ENCODE assay signal across 7 mouse cellular contexts in genomic region chr6:113860735-113861374, GRCm38 (mm10).
DNase-seq lines count a peak whose midpoint lies in the region; ATAC-seq and TF ChIP-seq lines count a peak whose summit lies in the region.

No protein-coding gene starts in this region.

- peak overlapping the region; percentile 26 for H3K4me3 ChIP-seq in E14TG2a.4 (replicated peaks; ENCODE audit: low read length)
- no peak overlapping the region for H3K4me3 ChIP-seq in forebrain, embryonic 12.5 days (replicated peaks)
- no peak overlapping the region for H3K4me3 ChIP-seq in midbrain, embryonic 15.5 days

- 48% methylated on average over 15 of the region's 15 CpGs for WGBS in forebrain, embryonic 12.5 days
- WGBS in midbrain, embryonic 15.5 days, result 31% methylated on average over 15 of the region's 15 CpGs

- ATAC-seq in forebrain, embryonic 12.5 days (ENCODE audit: low FRiP score), result peak; percentile 70; the same call in 1 of the 2 replicates
- ATAC-seq in midbrain, embryonic 15.5 days (replicated peaks), result peak; percentile 84

- no peaks in the 10 kb centered on the region; the same call in 1 of the 2 replicates for H3K27me3 ChIP-seq in E14TG2a.4 (ENCODE audit: insufficient read depth, low read length)
- no peaks in the 10 kb centered on the region for H3K27me3 ChIP-seq in forebrain, embryonic 12.5 days
- no peaks in the 10 kb centered on the region for H3K27me3 ChIP-seq in midbrain, embryonic 15.5 days (replicated peaks)

- TF ChIP-seq CTCF in E14TG2a.4 (conservative IDR thresholded peaks at IDR 0.05; ENCODE audit: low read length), result no peak

- no peaks in the 10 kb centered on the region for H3K9me3 ChIP-seq in E14TG2a.4 (ENCODE audit: low read length)
- no peaks in the 10 kb centered on the region for H3K9me3 ChIP-seq in forebrain, embryonic 12.5 days
- no peaks in the 10 kb centered on the region for H3K9me3 ChIP-seq in midbrain, embryonic 15.5 days

- H3K36me3 ChIP-seq in E14TG2a.4 (ENCODE audit: insufficient read depth, low read length), result no peaks in the 10 kb centered on the region
- no peaks in the 10 kb centered on the region for H3K36me3 ChIP-seq in forebrain, embryonic 12.5 days (replicated peaks)
- no peaks in the 10 kb centered on the region for H3K36me3 ChIP-seq in midbrain, embryonic 15.5 days (replicated peaks)

- no peak overlapping the region for H3K4me2 ChIP-seq in forebrain, embryonic 12.5 days
- H3K4me2 ChIP-seq in midbrain, embryonic 15.5 days, result no peak overlapping the region

- DNase-seq in 3134 (ENCODE audit: extremely low read depth, insufficient read length, low spot score) (peak; percentile 43), adipocyte (ENCODE audit: low spot score) (no peak)
- no peak for DNase-seq in B cell, adult 2 months
- DNase-seq in urinary bladder, postnatal 14 days (ENCODE audit: low spot score), result no peak

- H3K4me1 ChIP-seq in E14TG2a.4 (replicated peaks; ENCODE audit: low read depth, low read length), result peaks cover 45% of the 10 kb centered on the region
- peaks cover 27% of the 10 kb centered on the region for H3K4me1 ChIP-seq in forebrain, embryonic 12.5 days
- H3K4me1 ChIP-seq in midbrain, embryonic 15.5 days, result peaks cover 17% of the 10 kb centered on the region

- H3K9ac ChIP-seq in forebrain, embryonic 12.5 days, result no peak overlapping the region
- H3K9ac ChIP-seq in midbrain, embryonic 15.5 days, result no peak overlapping the region

- peak overlapping the region; percentile 72 for H3K27ac ChIP-seq in forebrain, embryonic 12.5 days
- H3K27ac ChIP-seq in midbrain, embryonic 15.5 days, result peak overlapping the region; percentile 52
